Mouse (Mus musculus): ENCODE measurements around the gene Tspan12.

DNA sequence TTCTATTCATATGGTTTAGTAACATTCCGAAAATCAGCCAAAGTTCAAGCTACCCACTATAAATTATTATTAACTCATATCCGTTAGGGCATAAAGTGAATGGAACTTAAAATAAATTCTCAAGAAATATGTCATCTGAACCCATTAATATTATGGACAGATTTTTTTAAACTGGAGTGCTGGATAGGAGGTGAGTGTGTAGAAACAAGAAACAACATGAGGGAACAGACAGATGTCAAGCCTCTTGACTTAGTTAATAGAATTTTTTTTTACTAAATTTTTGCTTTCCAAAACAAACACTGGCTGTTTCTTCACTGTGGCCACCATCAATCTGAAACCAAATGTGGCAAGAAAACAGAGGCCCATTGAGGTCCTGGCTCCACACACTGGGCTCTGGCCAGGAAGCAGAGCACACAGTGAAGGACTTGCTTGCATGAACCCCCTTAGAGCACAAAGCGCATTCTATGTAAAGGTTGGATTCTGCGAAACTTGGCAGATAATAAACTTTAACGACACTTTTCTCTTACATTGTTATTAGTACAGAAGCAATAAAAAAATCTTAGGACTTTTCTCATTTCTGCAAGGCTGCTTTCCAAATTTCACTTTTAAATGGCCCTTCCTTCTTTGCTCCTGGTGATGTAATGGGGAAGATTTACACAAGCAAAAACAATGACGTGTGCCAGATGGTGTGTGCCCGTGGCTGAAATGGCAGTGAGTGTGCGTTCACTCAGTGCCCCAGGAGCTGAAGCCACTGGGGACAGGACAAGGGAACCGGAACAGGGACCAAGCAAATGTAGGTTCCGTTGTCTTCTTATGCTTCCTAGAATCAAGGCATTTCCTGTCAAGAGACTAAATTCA is 48.6 kb downstream of the Tspan12 start:
- TF ChIP-seq POLR2A (IDR thresholded peaks at IDR 0.05; ENCODE audit: insufficient read length, low read depth) (no peak), MAX (IDR thresholded peaks at IDR 0.05; ENCODE audit: low read depth) (no peak), SRF (IDR thresholded peaks at IDR 0.05; ENCODE audit: control insufficient read depth, insufficient read length, low read depth) (no peak), POLR2AphosphoS2 (IDR thresholded peaks at IDR 0.05; ENCODE audit: insufficient read length, low read depth) (no peak)

Measured in myocyte (in vitro differentiated cells).